Mouse (Mus musculus): ENCODE data around the gene Gm20605.

GRCm38 (mm10) chr5:137645091-137645651 is 16.2 kb downstream of the Gm20605 start:
- TF ChIP-seq POLR2A (IDR thresholded peaks at IDR 0.05; ENCODE audit: insufficient read depth, low read length) = no peak
- no peak for TF ChIP-seq EP300 (IDR thresholded peaks at IDR 0.05; ENCODE audit: insufficient read depth, low read depth, low read length)

Measured in ES-Bruce4 (cell line).